Mouse (Mus musculus): ENCODE results near the gene Mamstr. TPM values are rescaled to one million over a fixed set of nuclear protein-coding genes. Genes with fewer than 3 reads are reported as not detected.
A peak's percentile ranks its signal among the peaks of the same experiment; 100 is the strongest.

The Mamstr gene
- polyA plus RNA-seq (2012; rRNA removed): 7.1 and 9.8 TPM in 2 replicates

DNA sequence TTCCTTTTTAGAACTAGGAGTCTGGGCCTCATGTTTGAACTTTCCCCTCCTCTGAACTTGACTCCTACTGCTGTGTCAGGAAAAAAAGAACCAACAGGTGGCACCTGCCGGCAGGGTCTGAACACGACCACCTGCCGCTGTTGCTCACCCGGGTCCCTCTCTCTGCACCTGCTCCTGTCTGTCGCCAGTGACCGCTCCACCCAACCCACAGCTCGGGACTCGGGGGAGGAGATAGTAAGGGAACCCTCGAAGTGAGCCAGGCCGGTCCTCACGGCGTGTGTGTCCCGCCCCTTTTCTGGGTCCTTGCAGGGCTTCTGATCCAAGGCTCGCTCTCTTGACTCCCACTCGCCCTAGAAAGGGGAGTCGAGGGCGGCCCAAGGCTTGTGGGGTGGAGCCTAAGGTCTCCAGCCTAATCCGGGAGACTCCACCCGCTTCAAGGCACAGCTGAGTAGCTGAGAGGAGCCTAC, at the start of gene Mamstr:
Mamstr (plus strand) TSS at position 417 of the 467 bp plus-strand sequence.
- Histone ChIP-seq H3K27me3 (ENCODE audit: control insufficient read depth, insufficient read depth, low read length) (no peaks in the 10 kb centered on the region), H3K4me1 (ENCODE audit: control insufficient read depth, insufficient read depth, low read length) (peaks cover 26% of the 10 kb centered on the region), H3K4me3 (replicated peaks; ENCODE audit: insufficient read depth, low read depth, low read length) (no peak within 1 kb of the TSS), H3K27ac (ENCODE audit: insufficient read depth, low read length) (0 out of 2 replicates have a peak within 1 kb of the TSS, but pooled peaks have one; percentile 84)
- TF ChIP-seq CTCF (IDR thresholded peaks at IDR 0.05; ENCODE audit: borderline replicate concordance, insufficient read depth, low read depth, low read length): no peak
- TF ChIP-seq POLR2A (IDR thresholded peaks at IDR 0.05; ENCODE audit: borderline replicate concordance, insufficient read depth, low read length): no peak
- 38% methylated on average over 19 of the region's 19 CpGs for WGBS
- no peak for DNase-seq

- WGBS: 58% methylated on average over 3 of the region's 3 CpGs
- no peak for DNase-seq
- Histone ChIP-seq H3K27me3 (ENCODE audit: control insufficient read depth, insufficient read depth, low read length) (no peaks in the 10 kb centered on the region), H3K4me1 (ENCODE audit: control insufficient read depth, insufficient read depth, low read length) (no peaks in the 10 kb centered on the region), H3K4me3 (replicated peaks; ENCODE audit: insufficient read depth, low read depth, low read length) (no peak overlapping the region), H3K27ac (ENCODE audit: insufficient read depth, low read length) (no peak overlapping the region)
- 0 out of 2 replicates have a peak, but pooled peaks have one; percentile 1 for TF ChIP-seq CTCF (IDR thresholded peaks at IDR 0.05; ENCODE audit: borderline replicate concordance, insufficient read depth, low read depth, low read length)
- no peak for TF ChIP-seq POLR2A (IDR thresholded peaks at IDR 0.05; ENCODE audit: borderline replicate concordance, insufficient read depth, low read length)
Measured at GRCm38 (mm10) chr7:45590874-45591273, 48.9 kb upstream of the Mamstr start.

GRCm38 (mm10) chr7:45591880-45592279, 47.9 kb upstream of the Mamstr start:
- WGBS: 87% methylated on average over 7 of the region's 7 CpGs
- Histone ChIP-seq H3K27me3 (ENCODE audit: control insufficient read depth, insufficient read depth, low read length) (no peaks in the 10 kb centered on the region), H3K27ac (ENCODE audit: insufficient read depth, low read length) (no peak overlapping the region), H3K4me3 (replicated peaks; ENCODE audit: insufficient read depth, low read depth, low read length) (no peak overlapping the region), H3K4me1 (ENCODE audit: control insufficient read depth, insufficient read depth, low read length) (no peaks in the 10 kb centered on the region)
- TF ChIP-seq POLR2A (IDR thresholded peaks at IDR 0.05; ENCODE audit: borderline replicate concordance, insufficient read depth, low read length) (no peak), CTCF (IDR thresholded peaks at IDR 0.05; ENCODE audit: borderline replicate concordance, insufficient read depth, low read depth, low read length) (no peak)
- DNase-seq: no peak

DNA sequence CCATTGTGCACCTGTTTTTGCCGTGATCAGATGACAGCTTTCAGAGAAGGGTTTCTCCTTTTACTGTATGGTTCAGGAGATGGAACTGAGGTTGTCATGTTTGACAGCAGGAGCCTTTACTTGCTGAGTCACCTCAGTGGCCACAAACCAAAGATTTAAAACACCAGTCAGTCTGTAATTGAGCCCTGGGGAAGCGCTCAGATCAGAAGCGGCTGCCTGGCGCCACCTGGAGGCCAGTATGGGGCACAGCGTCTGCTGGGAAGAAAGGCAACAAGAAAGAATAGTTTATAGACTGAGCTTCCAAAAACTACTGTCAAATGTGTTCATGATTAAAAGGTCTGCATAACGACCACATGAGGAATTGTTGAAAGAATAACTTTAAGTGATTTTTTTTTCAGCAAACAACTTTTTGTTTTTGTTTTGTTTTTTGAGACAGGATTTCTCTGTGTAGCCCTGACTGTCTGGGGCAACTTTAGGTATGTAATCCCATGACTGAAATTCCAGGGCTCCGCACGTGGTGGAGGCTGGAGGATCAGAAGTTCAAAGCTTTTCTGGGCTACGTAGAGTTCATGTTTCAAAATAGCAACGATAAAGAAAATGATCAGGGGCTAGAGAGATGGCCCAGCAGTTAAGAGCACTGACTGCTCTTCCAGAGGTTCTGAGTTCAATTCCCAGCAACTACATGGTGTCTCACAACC, 46.5 kb upstream of the Mamstr start:
- TF ChIP-seq CTCF (IDR thresholded peaks at IDR 0.05; ENCODE audit: borderline replicate concordance, insufficient read depth, low read depth, low read length) (peak; percentile 88), POLR2A (IDR thresholded peaks at IDR 0.05; ENCODE audit: borderline replicate concordance, insufficient read depth, low read length) (no peak)

DNA sequence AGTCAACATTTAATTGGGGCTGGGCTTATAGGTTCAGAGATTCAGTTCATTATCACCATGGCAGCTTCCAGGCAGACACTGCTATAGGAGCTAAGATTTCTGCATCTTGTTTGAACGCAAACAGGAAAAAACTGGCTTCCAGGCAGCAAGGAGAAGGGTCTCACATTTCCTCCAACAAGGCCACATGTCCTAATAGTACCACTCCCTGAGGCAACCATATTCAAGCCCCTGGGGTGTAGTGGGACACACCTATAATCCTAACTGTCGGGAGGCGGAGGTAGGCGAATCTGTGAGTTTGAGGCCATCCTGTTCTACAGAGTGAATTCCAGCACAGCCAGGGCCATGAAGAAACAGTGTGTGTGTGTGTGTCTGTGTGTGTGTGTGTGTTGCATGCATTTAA, 44.6 kb upstream of the Mamstr start:
- Histone ChIP-seq H3K27ac (ENCODE audit: insufficient read depth, low read length) (no peak overlapping the region), H3K27me3 (ENCODE audit: control insufficient read depth, insufficient read depth, low read length) (no peaks in the 10 kb centered on the region), H3K4me3 (replicated peaks; ENCODE audit: insufficient read depth, low read depth, low read length) (no peak overlapping the region), H3K4me1 (ENCODE audit: control insufficient read depth, insufficient read depth, low read length) (no peaks in the 10 kb centered on the region)
- 80% methylated on average over 4 of the region's 4 CpGs for WGBS
- no peak for DNase-seq
- TF ChIP-seq CTCF (IDR thresholded peaks at IDR 0.05; ENCODE audit: borderline replicate concordance, insufficient read depth, low read depth, low read length) (no peak), POLR2A (IDR thresholded peaks at IDR 0.05; ENCODE audit: borderline replicate concordance, insufficient read depth, low read length) (no peak)

More for the DNA sequence above, 46.5 kb upstream of the Mamstr start:
- WGBS: 21% methylated on average over 10 of the region's 10 CpGs
- H3K4me1 ChIP-seq (ENCODE audit: control insufficient read depth, insufficient read depth, low read length): no peaks in the 10 kb centered on the region
- peak; percentile 75 to 77 for DNase-seq
- no peaks in the 10 kb centered on the region for H3K27me3 ChIP-seq (ENCODE audit: control insufficient read depth, insufficient read depth, low read length)
- H3K4me3 ChIP-seq (replicated peaks; ENCODE audit: insufficient read depth, low read depth, low read length): no peak overlapping the region
- H3K27ac ChIP-seq (ENCODE audit: insufficient read depth, low read length): no peak overlapping the region

- Histone ChIP-seq H3K4me1 (ENCODE audit: control insufficient read depth, insufficient read depth, low read length) (no peaks in the 10 kb centered on the region), H3K4me3 (replicated peaks; ENCODE audit: insufficient read depth, low read depth, low read length) (no peak overlapping the region), H3K27me3 (ENCODE audit: control insufficient read depth, insufficient read depth, low read length) (no peaks in the 10 kb centered on the region), H3K27ac (ENCODE audit: insufficient read depth, low read length) (no peak overlapping the region)
- WGBS: 97% methylated on average over 1 of the region's 1 CpGs
- DNase-seq: no peak
- TF ChIP-seq CTCF (IDR thresholded peaks at IDR 0.05; ENCODE audit: borderline replicate concordance, insufficient read depth, low read depth, low read length) (no peak), POLR2A (IDR thresholded peaks at IDR 0.05; ENCODE audit: borderline replicate concordance, insufficient read depth, low read length) (no peak)
Measured at GRCm38 (mm10) chr7:45596107-45596506, 43.7 kb upstream of the Mamstr start.

- no peak for TF ChIP-seq POLR2A (IDR thresholded peaks at IDR 0.05; ENCODE audit: borderline replicate concordance, insufficient read depth, low read length)
- Histone ChIP-seq H3K4me1 (ENCODE audit: control insufficient read depth, insufficient read depth, low read length) (no peaks in the 10 kb centered on the region), H3K4me3 (replicated peaks; ENCODE audit: insufficient read depth, low read depth, low read length) (no peak overlapping the region), H3K27me3 (ENCODE audit: control insufficient read depth, insufficient read depth, low read length) (no peaks in the 10 kb centered on the region), H3K27ac (ENCODE audit: insufficient read depth, low read length) (no peak overlapping the region)
- DNase-seq: no peak
- 82% methylated on average over 5 of the region's 5 CpGs for WGBS
Measured at GRCm38 (mm10) chr7:45597013-45597412, 42.8 kb upstream of the Mamstr start.

GRCm38 (mm10) chr7:45597527-45597926, 42.2 kb upstream of the Mamstr start:
- no peak for TF ChIP-seq POLR2A (IDR thresholded peaks at IDR 0.05; ENCODE audit: borderline replicate concordance, insufficient read depth, low read length)
- TF ChIP-seq CTCF (IDR thresholded peaks at IDR 0.05; ENCODE audit: borderline replicate concordance, insufficient read depth, low read depth, low read length): no peak
- WGBS: 44% methylated on average over 6 of the region's 6 CpGs
- H3K4me3 ChIP-seq (replicated peaks; ENCODE audit: insufficient read depth, low read depth, low read length): no peak overlapping the region
- no peaks in the 10 kb centered on the region for H3K27me3 ChIP-seq (ENCODE audit: control insufficient read depth, insufficient read depth, low read length)
- no peak for DNase-seq
- H3K27ac ChIP-seq (ENCODE audit: insufficient read depth, low read length): no peak overlapping the region
- H3K4me1 ChIP-seq (ENCODE audit: control insufficient read depth, insufficient read depth, low read length): no peaks in the 10 kb centered on the region
